ENCODE assay signal across 10 mouse cellular contexts in genomic region chr15:7815521-7815944, GRCm38 (mm10). TPM values are rescaled to one million over a fixed set of nuclear protein-coding genes. Genes with fewer than 3 reads are reported as not detected.
DNase-seq lines count a peak whose midpoint lies in the region; ATAC-seq and TF ChIP-seq lines count a peak whose summit lies in the region.
"Had no signal": no experiment of that assay in that cellular context is flagged by ENCODE, and none has a peak within 500 bp of the region (broad histone marks: within the 10 kb centered on the region; RNA-seq: fewer than 3 reads in every experiment).

No protein-coding gene starts in this region.

- 1% methylated on average over 34 of the region's 36 CpGs for WGBS in heart, postnatal 0 days
- under 1% methylated on average over 27 of the region's 36 CpGs for WGBS in forebrain, embryonic 13.5 days
- WGBS in lung, embryonic 14.5 days, result 5% methylated on average over 36 of the region's 36 CpGs

- no peak overlapping the region for H3K27ac ChIP-seq in heart, postnatal 0 days (ENCODE audit: low read depth)
- H3K27ac ChIP-seq in forebrain, embryonic 13.5 days, result no peak overlapping the region
- H3K27ac ChIP-seq in lung, embryonic 14.5 days (ENCODE audit: low read depth), result no peak overlapping the region
- H3K27ac ChIP-seq: left cerebral cortex, adult 2 months had no signal

- peaks cover 87% of the 10 kb centered on the region for H3K27me3 ChIP-seq in heart, postnatal 0 days (ENCODE audit: control insufficient read depth, insufficient read depth, low read length)
- H3K27me3 ChIP-seq in forebrain, embryonic 13.5 days, result peaks cover 97% of the 10 kb centered on the region
- H3K27me3 ChIP-seq in lung, embryonic 14.5 days (ENCODE audit: insufficient read depth, low read length), result peaks cover 74% of the 10 kb centered on the region

- H3K36me3 ChIP-seq in heart, postnatal 0 days (replicated peaks; ENCODE audit: control insufficient read depth, insufficient read depth, low read length), result no peaks in the 10 kb centered on the region
- H3K36me3 ChIP-seq in forebrain, embryonic 13.5 days (ENCODE audit: poor library complexity, severe bottlenecking), result no peaks in the 10 kb centered on the region
- H3K36me3 ChIP-seq in lung, embryonic 14.5 days (ENCODE audit: insufficient read depth), result no peaks in the 10 kb centered on the region

- no peak for DNase-seq in heart, postnatal 0 days (ENCODE audit: low spot score)
- no peak for DNase-seq in heart, adult 18-20 months
- peak; percentile 52 for DNase-seq in lung, embryonic 14.5 days
- DNase-seq in retina, postnatal 1 day, result peak; percentile 43
- DNase-seq in urinary bladder, adult 18-20 months (ENCODE audit: low spot score in 2 of 2), result no peak
- no peak for DNase-seq in layer of hippocampus, postnatal 10 days (ENCODE audit: low spot score in 2 of 2)
- no peak for DNase-seq in spleen, postnatal 14 days (ENCODE audit: low spot score in 2 of 2)

- no peaks in the 10 kb centered on the region for H3K9me3 ChIP-seq in heart, postnatal 0 days (replicated peaks; ENCODE audit: control insufficient read depth, low read length)
- H3K9me3 ChIP-seq in forebrain, embryonic 13.5 days (replicated peaks), result no peaks in the 10 kb centered on the region
- H3K9me3 ChIP-seq in lung, embryonic 14.5 days (ENCODE audit: low read depth, low read length), result no peaks in the 10 kb centered on the region

- TF ChIP-seq EP300 in heart, postnatal 0 days (IDR thresholded peaks at IDR 0.05; ENCODE audit: low read depth), result no peak

- peak overlapping the region; percentile 21 for H3K4me3 ChIP-seq in heart, postnatal 0 days (ENCODE audit: low read depth, low read length)
- H3K4me3 ChIP-seq in forebrain, embryonic 13.5 days, result peak overlapping the region; percentile 26
- H3K4me3 ChIP-seq in lung, embryonic 14.5 days (ENCODE audit: low read depth, low read length), result peak overlapping the region; percentile 30
- H3K4me3 ChIP-seq: left cerebral cortex, adult 2 months had no signal

- ATAC-seq in heart, postnatal 0 days (ENCODE audit: insufficient read depth, low read depth), result no peak
- no peak for ATAC-seq in forebrain, embryonic 13.5 days
- ATAC-seq in lung, embryonic 14.5 days (ENCODE audit: insufficient read depth), result no peak

- TF ChIP-seq CTCF in heart, postnatal 0 days (IDR thresholded peaks at IDR 0.05; ENCODE audit: low read depth), result no peak
- no peak for TF ChIP-seq CTCF in lung, embryonic 14.5 days (IDR thresholded peaks at IDR 0.05; ENCODE audit: low read depth)

- H3K4me2 ChIP-seq in heart, postnatal 0 days (ENCODE audit: low read depth, low read length), result peak overlapping the region; percentile 51
- H3K4me2 ChIP-seq in forebrain, embryonic 13.5 days, result peak overlapping the region; percentile 51
- H3K4me2 ChIP-seq in lung, embryonic 14.5 days, result peak overlapping the region; percentile 61

- no peak overlapping the region for H3K9ac ChIP-seq in heart, postnatal 0 days (replicated peaks; ENCODE audit: low read depth, low read length)
- H3K9ac ChIP-seq in forebrain, embryonic 13.5 days, result no peak overlapping the region; the same call in 1 of the 2 replicates
- no peak overlapping the region for H3K9ac ChIP-seq in lung, embryonic 14.5 days

- 0 out of 2 replicates have a peak, but pooled peaks cover 11% of the 10 kb centered on the region for H3K4me1 ChIP-seq in heart, postnatal 0 days (ENCODE audit: control insufficient read depth, insufficient read depth)
- H3K4me1 ChIP-seq in forebrain, embryonic 13.5 days, result peaks cover 37% of the 10 kb centered on the region
- no peaks in the 10 kb centered on the region for H3K4me1 ChIP-seq in lung, embryonic 14.5 days (ENCODE audit: insufficient read depth)

RNA-seq across cellular contexts. Expression of gene Gdnf, which starts 4.9 kb away (rescaled TPM):
- 0.15 and 0.65 TPM in 2 replicates for total RNA-seq in heart, postnatal 0 days (2014; rRNA removed; ENCODE audit: low replicate concordance)
- 0.15 and 0.20 TPM in 2 replicates for polyA plus RNA-seq in heart, postnatal 0 days (2015; fragmentation: Nextera tagmentation; extraction: Ambion mirVana)
- total RNA-seq in heart, adult 18-20 months (2021), result under 1 TPM; 0.21 to 0.25 TPM
- not detected in 2 replicates for polyA plus RNA-seq in forebrain, embryonic 13.5 days (2015; fragmentation: Nextera tagmentation; extraction: Ambion mirVana)
- polyA plus RNA-seq in lung, embryonic 14.5 days (2014; fragmentation: Nextera tagmentation; extraction: Ambion mirVana), result 0.05 TPM in 1 of 2 replicates, not detected in the other
- under 1 TPM; 0.09 to 0.18 TPM for total RNA-seq in layer of hippocampus, postnatal 10 days (2021)
- total RNA-seq: MEL had no signal

Comparison
In these comparisons a context has a peak if more than half of its experiments do, and no peak if none do; other contexts are left out.
1. DNase-seq: peak in lung, embryonic 14.5 days (single experiment) and retina, postnatal 1 day (single experiment); none in heart, postnatal 0 days (single experiment), heart, adult 18-20 months (0 of 2), urinary bladder, adult 18-20 months (0 of 2), layer of hippocampus, postnatal 10 days (0 of 2) and spleen, postnatal 14 days (0 of 2).
2. Peak in every context shown above with its lines, with median percentiles within 50 percentile points of each other: H3K4me2 ChIP-seq and H3K4me3 ChIP-seq.